Comparison of ENCODE assay signal across 9 mouse cellular contexts in genomic region chr9:44108269-44109055, GRCm38 (mm10). TPM values are rescaled to one million over a fixed set of nuclear protein-coding genes. Genes with fewer than 3 reads are reported as not detected.
DNase-seq lines count a peak whose midpoint lies in the region; ATAC-seq lines count a peak whose summit lies in the region.
"Had no signal": no experiment of that assay in that cellular context is flagged by ENCODE, and none has a peak within 500 bp of the region (broad histone marks: within the 10 kb centered on the region; RNA-seq: fewer than 3 reads in every experiment).

No protein-coding gene starts in this region.

- no peaks in the 10 kb centered on the region for H3K9me3 ChIP-seq in embryonic facial prominence, embryonic 14.5 days (ENCODE audit: control insufficient read depth, low read length)
- H3K9me3 ChIP-seq in hindbrain, embryonic 13.5 days, result no peaks in the 10 kb centered on the region
- H3K9me3 ChIP-seq in midbrain, embryonic 13.5 days, result no peaks in the 10 kb centered on the region

- H3K27ac ChIP-seq in embryonic facial prominence, embryonic 14.5 days (replicated peaks; ENCODE audit: low read depth, low read length), result no peak overlapping the region
- H3K27ac ChIP-seq in hindbrain, embryonic 13.5 days, result no peak overlapping the region
- no peak overlapping the region for H3K27ac ChIP-seq in midbrain, embryonic 13.5 days

- peak overlapping the region; percentile 51 for H3K4me2 ChIP-seq in embryonic facial prominence, embryonic 14.5 days (ENCODE audit: low read depth, low read length)
- H3K4me2 ChIP-seq in hindbrain, embryonic 13.5 days, result peak overlapping the region; percentile 39
- peak overlapping the region; percentile 44 for H3K4me2 ChIP-seq in midbrain, embryonic 13.5 days (replicated peaks)

- no peaks in the 10 kb centered on the region for H3K27me3 ChIP-seq in embryonic facial prominence, embryonic 14.5 days (replicated peaks; ENCODE audit: control insufficient read depth, insufficient read depth, low read length)
- no peaks in the 10 kb centered on the region for H3K27me3 ChIP-seq in hindbrain, embryonic 13.5 days
- no peaks in the 10 kb centered on the region for H3K27me3 ChIP-seq in midbrain, embryonic 13.5 days

- 84% methylated on average over 28 of the region's 31 CpGs for WGBS in embryonic facial prominence, embryonic 14.5 days
- 84% methylated on average over 31 of the region's 31 CpGs for WGBS in hindbrain, embryonic 13.5 days
- 83% methylated on average over 31 of the region's 31 CpGs for WGBS in midbrain, embryonic 13.5 days

- ATAC-seq in embryonic facial prominence, embryonic 14.5 days (ENCODE audit: low read depth), result no peak
- ATAC-seq in hindbrain, embryonic 13.5 days (ENCODE audit: low FRiP score), result no peak
- no peak for ATAC-seq in midbrain, embryonic 13.5 days

- DNase-seq in left cerebral cortex, postnatal 4 days, result peak; percentile 13
- no peak for DNase-seq in left cerebral cortex, postnatal 25 days (ENCODE audit: low spot score in 2 of 2)
- DNase-seq in embryonic facial prominence, embryonic 14.5 days (ENCODE audit: low spot score), result no peak
- DNase-seq in urinary bladder, postnatal 36 days (ENCODE audit: low spot score in 2 of 2), result no peak
- DNase-seq in left cerebral cortex, adult 11 months (ENCODE audit: low spot score), result no peak
- DNase-seq in right cerebral cortex, postnatal 10 days (ENCODE audit: low spot score in 2 of 2), result no peak

- peaks cover 40% of the 10 kb centered on the region for H3K4me1 ChIP-seq in embryonic facial prominence, embryonic 14.5 days (ENCODE audit: control insufficient read depth, insufficient read depth, low read length)
- H3K4me1 ChIP-seq in hindbrain, embryonic 13.5 days (replicated peaks), result peaks cover 65% of the 10 kb centered on the region
- peaks cover 62% of the 10 kb centered on the region for H3K4me1 ChIP-seq in midbrain, embryonic 13.5 days (replicated peaks)

- intact Hi-C loops in left cerebral cortex, postnatal 4 days (cut with DNase I), result loop anchor here (10.0 kb wide), 1 partner anchor 124 kb away; no protein-coding TSS in a partner anchor
- intact Hi-C loops in left cerebral cortex, postnatal 25 days (cut with DNase I), result loop anchor here (2.0 to 5.0 kb wide), 2 partner anchors 36 to 121 kb away; no protein-coding TSS in a partner anchor

- no peak overlapping the region for H3K4me3 ChIP-seq in embryonic facial prominence, embryonic 14.5 days (ENCODE audit: low read depth, low read length)
- no peak overlapping the region for H3K4me3 ChIP-seq in hindbrain, embryonic 13.5 days
- peak overlapping the region; percentile 21; the same call in 1 of the 2 replicates for H3K4me3 ChIP-seq in midbrain, embryonic 13.5 days (replicated peaks)

- H3K9ac ChIP-seq in embryonic facial prominence, embryonic 14.5 days (ENCODE audit: low read depth, low read length), result peak overlapping the region; percentile 43; the same call in 1 of the 2 replicates
- peak overlapping the region; percentile 56 for H3K9ac ChIP-seq in hindbrain, embryonic 13.5 days
- H3K9ac ChIP-seq in midbrain, embryonic 13.5 days (replicated peaks), result peak overlapping the region; percentile 54

- peaks cover 20% of the 10 kb centered on the region for H3K36me3 ChIP-seq in embryonic facial prominence, embryonic 14.5 days (ENCODE audit: control insufficient read depth, insufficient read depth, low read length)
- peaks cover 8% of the 10 kb centered on the region for H3K36me3 ChIP-seq in hindbrain, embryonic 13.5 days
- H3K36me3 ChIP-seq in midbrain, embryonic 13.5 days, result peaks cover 5% of the 10 kb centered on the region; the same call in 1 of the 2 replicates

RNA-seq across cellular contexts. Expression of gene C1qtnf5, which starts 1.4 kb away (rescaled TPM):
- total RNA-seq in left cerebral cortex, postnatal 4 days (2021), result 10 to 100 TPM in 1 of 2 experiments, 1 to 10 TPM in 1; 5.3 to 10.6 TPM
- 10 to 100 TPM; 23.1 to 26.1 TPM for total RNA-seq in left cerebral cortex, postnatal 25 days (2021)
- polyA plus RNA-seq in embryonic facial prominence, embryonic 14.5 days (2014; fragmentation: Nextera tagmentation; extraction: Ambion mirVana), result 4.8 and 5.2 TPM in 2 replicates
- polyA plus RNA-seq in hindbrain, embryonic 13.5 days (2015; fragmentation: Nextera tagmentation; extraction: Ambion mirVana), result 3.2 and 5.3 TPM in 2 replicates
- 1.9 and 2.5 TPM in 2 replicates for polyA plus RNA-seq in midbrain, embryonic 13.5 days (2015; fragmentation: Nextera tagmentation; extraction: Ambion mirVana)
- total RNA-seq: hematopoietic stem cell, adult 5-6 weeks had no signal

RNA-seq across cellular contexts. Expression of gene Gm49380, which starts 4.8 kb away (rescaled TPM):
- under 1 TPM in 1 of 2 experiments, not detected in 1; 0.44 TPM for total RNA-seq in left cerebral cortex, postnatal 4 days (2021)
- under 1 TPM; 0.14 to 0.27 TPM for total RNA-seq in left cerebral cortex, postnatal 25 days (2021)
- polyA plus RNA-seq in embryonic facial prominence, embryonic 14.5 days (2014; fragmentation: Nextera tagmentation; extraction: Ambion mirVana), result 0.22 and 0.35 TPM in 2 replicates
- polyA plus RNA-seq in hindbrain, embryonic 13.5 days (2015; fragmentation: Nextera tagmentation; extraction: Ambion mirVana), result 0.12 and 0.49 TPM in 2 replicates
- polyA plus RNA-seq in midbrain, embryonic 13.5 days (2015; fragmentation: Nextera tagmentation; extraction: Ambion mirVana), result 0.24 and 0.36 TPM in 2 replicates
- total RNA-seq: hematopoietic stem cell, adult 5-6 weeks had no signal

RNA-seq across cellular contexts. Expression of gene Rnf26, which starts 4.9 kb away (rescaled TPM):
- total RNA-seq in left cerebral cortex, postnatal 4 days (2021), result 10 to 100 TPM; 31.1 to 33.1 TPM
- 10 to 100 TPM; 30.6 to 31.5 TPM for total RNA-seq in left cerebral cortex, postnatal 25 days (2021)
- 61.4 and 73.4 TPM in 2 replicates for polyA plus RNA-seq in embryonic facial prominence, embryonic 14.5 days (2014; fragmentation: Nextera tagmentation; extraction: Ambion mirVana)
- polyA plus RNA-seq in hindbrain, embryonic 13.5 days (2015; fragmentation: Nextera tagmentation; extraction: Ambion mirVana), result 27.9 and 29.2 TPM in 2 replicates
- polyA plus RNA-seq in midbrain, embryonic 13.5 days (2015; fragmentation: Nextera tagmentation; extraction: Ambion mirVana), result 29.9 and 32.7 TPM in 2 replicates

RNA-seq across cellular contexts. Expression of gene Mfrp, which starts 6.9 kb away (rescaled TPM):
- total RNA-seq in left cerebral cortex, postnatal 4 days (2021), result not detected
- total RNA-seq in left cerebral cortex, postnatal 25 days (2021), result 1 to 10 TPM in 1 of 2 experiments, under 1 TPM in 1; 0.55 to 1.6 TPM
- not detected in 2 replicates for polyA plus RNA-seq in embryonic facial prominence, embryonic 14.5 days (2014; fragmentation: Nextera tagmentation; extraction: Ambion mirVana)
- polyA plus RNA-seq in hindbrain, embryonic 13.5 days (2015; fragmentation: Nextera tagmentation; extraction: Ambion mirVana), result 0.22 TPM in 1 of 2 replicates, not detected in the other
- polyA plus RNA-seq in midbrain, embryonic 13.5 days (2015; fragmentation: Nextera tagmentation; extraction: Ambion mirVana), result 0.16 TPM in 1 of 2 replicates, not detected in the other
- total RNA-seq: hematopoietic stem cell, adult 5-6 weeks had no signal

RNA-seq across cellular contexts. Expression of gene Mcam, which starts 25.8 kb away (rescaled TPM):
- total RNA-seq in left cerebral cortex, postnatal 4 days (2021), result 10 to 100 TPM; 13.7 to 16.9 TPM
- 10 to 100 TPM; 13.2 to 14.8 TPM for total RNA-seq in left cerebral cortex, postnatal 25 days (2021)
- polyA plus RNA-seq in embryonic facial prominence, embryonic 14.5 days (2014; fragmentation: Nextera tagmentation; extraction: Ambion mirVana), result 47.0 and 47.5 TPM in 2 replicates
- 13.1 and 14.0 TPM in 2 replicates for polyA plus RNA-seq in hindbrain, embryonic 13.5 days (2015; fragmentation: Nextera tagmentation; extraction: Ambion mirVana)
- polyA plus RNA-seq in midbrain, embryonic 13.5 days (2015; fragmentation: Nextera tagmentation; extraction: Ambion mirVana), result 11.6 and 13.7 TPM in 2 replicates
